Mouse (Mus musculus) liver, adult 2 months (tissue): Measurements from ENCODE around the gene Kcnh1. TPM values are rescaled to one million over a fixed set of nuclear protein-coding genes. Genes with fewer than 3 reads are reported as not detected.

Experiments used
- DNase-seq: peaks from one replicate; pipeline ENCODE4 v3.0.0-alpha.2; 2011; ENCODE audit warnings: low read depth, low spot score; ENCODE audit errors: extremely low read depth
- H3K27ac ChIP-seq: fragments of 200-500 bp; replicated peaks from 2 replicates; pipeline ENCODE4 v1.5.1; 2012; ENCODE audit warnings: low read depth, mild to moderate bottlenecking, control low read depth, inconsistent platforms, low read length; ENCODE audit not compliant: insufficient read depth
- H3K27me3 ChIP-seq: fragments of 200-500 bp; 2 replicates; pipeline ENCODE4 v1.6.1; 2012; ENCODE audit warnings: mild to moderate bottlenecking, moderate library complexity, low read length, inconsistent platforms; ENCODE audit not compliant: control insufficient read depth, insufficient read depth
- H3K36me3 ChIP-seq: fragments of 200-500 bp; 2 replicates; pipeline ENCODE4 v1.6.1; 2012; ENCODE audit warnings: low read length, inconsistent platforms; ENCODE audit not compliant: control insufficient read depth, insufficient read depth
- H3K4me1 ChIP-seq: fragments of 200-500 bp; 2 replicates; pipeline ENCODE4 v1.6.1; 2011; ENCODE audit warnings: low read length; ENCODE audit not compliant: control insufficient read depth, insufficient read depth
- H3K4me3 ChIP-seq: fragments of 200-500 bp; 2 replicates; pipeline ENCODE4 v1.5.1; 2011; ENCODE audit warnings: low read depth, mild to moderate bottlenecking, control low read depth, low read length, moderate library complexity; ENCODE audit not compliant: insufficient read depth
- H3K79me2 ChIP-seq: fragments of 200-500 bp; 2 replicates; pipeline ENCODE4 v1.6.1; 2012; ENCODE audit warnings: inconsistent platforms, mild to moderate bottlenecking, low read length, moderate library complexity; ENCODE audit not compliant: control insufficient read depth, insufficient read depth
- H3K9ac ChIP-seq: fragments of 200-500 bp; 2 replicates; pipeline ENCODE4 v1.6.1; 2012; ENCODE audit warnings: low read depth, mild to moderate bottlenecking, control low read depth, inconsistent platforms, low read length
- CTCF ChIP-seq: fragments of 200-500 bp; IDR thresholded peaks from 2 replicates; pipeline ENCODE4 v1.5.1; 2011; ENCODE audit warnings: low read depth, low read length, control low read depth
- POLR2A ChIP-seq: fragments of 200-500 bp; IDR thresholded peaks from 2 replicates; pipeline ENCODE4 v1.6.1; 2011; ENCODE audit warnings: low read length, control low read depth; ENCODE audit not compliant: insufficient read depth; ENCODE audit errors: extremely low read depth
- whole genome bisulfite sequencing: fragments of 180-500 bp; shearing (Covaris S2); methylation state at CpG from one replicate; pipeline ENCODE4 v1.1.7; 2018; 5-methylcytosine and 5-hydroxymethylcytosine counted together
- polyA plus RNA-seq: library from polyadenylated mRNA; depleted of rRNA; stranded (reverse); fragments of >200 nt; gene quantifications from 2 replicates; pipeline ENCODE4 v1.2.3, GENCODE M21; 2012
- total RNA-seq: library from RNA; depleted of rRNA; stranded (reverse); fragments of >200 nt; gene quantifications from 2 replicates; pipeline ENCODE4 v1.2.3, GENCODE M21; 2014

The Kcnh1 gene
- total and polyA plus RNA-seq, 2 experiments = not detected

DNA sequence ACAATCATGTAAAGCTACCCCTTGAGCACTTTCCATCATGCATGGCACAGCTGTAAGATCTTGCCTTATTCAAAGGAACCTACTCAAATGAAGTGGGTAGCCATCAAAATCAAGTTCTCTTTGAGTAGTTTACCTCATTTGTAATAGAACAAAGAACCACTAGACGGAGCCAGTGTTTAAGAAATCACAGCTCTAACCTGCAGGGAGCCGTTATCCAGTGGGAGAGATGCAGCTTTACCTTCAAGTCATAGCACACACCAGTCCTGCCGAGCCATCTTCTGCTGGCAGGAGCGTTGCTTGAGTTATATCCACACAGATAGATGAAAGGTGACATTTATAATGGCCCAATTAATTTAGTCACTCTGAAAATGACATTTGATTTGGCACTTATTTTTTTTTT, 1.5 kb upstream of the Kcnh1 start:
- H3K4me1 ChIP-seq = no peaks in the 10 kb centered on the region
- H3K9ac ChIP-seq = no peak overlapping the region
- TF ChIP-seq CTCF (0 out of 2 replicates have a peak, but pooled peaks have one; percentile 2), POLR2A (no peak)
- H3K4me3 ChIP-seq = no peak overlapping the region
- no peaks in the 10 kb centered on the region for H3K79me2 ChIP-seq
- H3K27me3 ChIP-seq = no peaks in the 10 kb centered on the region; the same call in 1 of the 2 replicates
- H3K36me3 ChIP-seq = no peaks in the 10 kb centered on the region
- H3K27ac ChIP-seq = no peak overlapping the region
- DNase-seq = peak; percentile 53
- 9% methylated on average over 4 of the region's 4 CpGs for WGBS

DNA sequence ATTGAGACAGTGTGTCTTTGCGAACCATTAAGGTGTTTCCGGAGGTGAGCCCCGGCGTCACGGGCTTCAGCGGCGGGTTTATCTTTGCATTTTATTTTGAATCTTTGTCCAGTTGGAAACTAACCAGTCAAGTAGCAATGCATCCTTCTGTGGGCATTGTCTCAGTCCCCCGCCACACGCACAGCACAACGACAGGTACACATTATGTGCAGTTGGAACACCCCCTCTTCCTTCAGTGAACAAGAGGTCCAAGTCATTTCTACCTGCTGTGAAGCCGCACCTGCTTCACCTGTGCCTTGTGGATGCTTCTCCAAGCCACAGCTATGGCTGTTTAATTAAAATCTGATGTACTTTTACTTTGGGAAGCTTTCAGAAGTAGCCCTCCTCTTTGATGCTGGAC, 803 bp upstream of the Kcnh1 start:
- DNase-seq = no peak
- Histone ChIP-seq H3K9ac (no peak overlapping the region), H3K4me3 (no peak overlapping the region), H3K27me3 (no peaks in the 10 kb centered on the region; the same call in 1 of the 2 replicates), H3K27ac (no peak overlapping the region), H3K79me2 (no peaks in the 10 kb centered on the region), H3K4me1 (no peaks in the 10 kb centered on the region), H3K36me3 (no peaks in the 10 kb centered on the region)
- 84% methylated on average over 11 of the region's 11 CpGs for WGBS
- TF ChIP-seq POLR2A = no peak
- TF ChIP-seq CTCF = no peak

DNA sequence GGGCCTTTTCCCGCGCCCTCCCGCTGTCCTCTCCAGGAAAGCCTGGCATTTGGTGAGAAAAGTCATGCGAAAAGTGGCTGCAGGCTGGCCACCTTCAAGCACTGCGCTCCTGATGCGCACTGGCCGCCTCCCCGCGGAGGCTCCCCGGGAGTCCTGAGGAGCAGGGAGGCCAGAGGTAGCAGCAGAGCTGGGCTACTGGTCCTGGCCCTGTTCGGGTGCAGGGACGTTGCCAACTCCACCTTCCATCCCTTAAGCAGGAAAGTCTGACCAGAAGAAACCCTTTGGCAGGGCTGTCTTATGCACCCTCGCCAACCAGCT, 707 bp downstream of the Kcnh1 start:
- H3K4me3 ChIP-seq = no peak overlapping the region
- TF ChIP-seq CTCF (no peak), POLR2A (no peak)
- WGBS = 8% methylated on average over 13 of the region's 13 CpGs
- no peak overlapping the region for H3K27ac ChIP-seq
- no peak for DNase-seq
- no peaks in the 10 kb centered on the region for H3K79me2 ChIP-seq
- H3K9ac ChIP-seq = no peak overlapping the region
- no peaks in the 10 kb centered on the region for H3K4me1 ChIP-seq
- H3K36me3 ChIP-seq = no peaks in the 10 kb centered on the region
- H3K27me3 ChIP-seq = no peaks in the 10 kb centered on the region; the same call in 1 of the 2 replicates

DNA sequence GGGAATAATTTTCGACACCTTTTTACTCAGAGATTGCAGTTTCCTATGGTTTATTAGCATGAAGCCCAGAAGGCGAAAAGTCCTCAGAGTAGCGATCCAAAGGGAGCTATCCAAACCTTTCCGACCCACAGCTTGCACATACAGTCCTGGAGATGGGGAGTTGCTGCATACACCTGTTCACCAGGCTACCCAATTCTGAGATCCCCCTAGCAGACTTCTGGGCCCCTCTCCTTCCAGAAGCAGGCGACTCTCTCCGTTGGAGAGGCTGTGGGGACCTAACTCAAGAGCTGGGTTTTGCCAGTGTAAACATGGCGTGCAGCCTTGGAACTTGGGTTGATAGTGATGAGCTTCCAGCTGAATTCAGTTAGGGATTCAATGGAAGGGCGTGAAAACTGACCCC, 1.3 kb downstream of the Kcnh1 start:
- Histone ChIP-seq H3K4me3 (no peak overlapping the region), H3K27me3 (no peaks in the 10 kb centered on the region; the same call in 1 of the 2 replicates), H3K4me1 (no peaks in the 10 kb centered on the region), H3K36me3 (no peaks in the 10 kb centered on the region), H3K79me2 (no peaks in the 10 kb centered on the region), H3K9ac (no peak overlapping the region), H3K27ac (no peak overlapping the region)
- no peak for DNase-seq
- WGBS = 67% methylated on average over 8 of the region's 8 CpGs
- TF ChIP-seq CTCF = no peak
- TF ChIP-seq POLR2A = no peak

- no peak overlapping the region for H3K27ac ChIP-seq
- no peaks in the 10 kb centered on the region; the same call in 1 of the 2 replicates for H3K27me3 ChIP-seq
- 78% methylated on average over 9 of the region's 9 CpGs for WGBS
- TF ChIP-seq CTCF = no peak
- TF ChIP-seq POLR2A = no peak
- H3K79me2 ChIP-seq = no peaks in the 10 kb centered on the region
- no peaks in the 10 kb centered on the region for H3K4me1 ChIP-seq
- no peak for DNase-seq
- H3K36me3 ChIP-seq = no peaks in the 10 kb centered on the region
- H3K9ac ChIP-seq = no peak overlapping the region
- H3K4me3 ChIP-seq = no peak overlapping the region
Observed at GRCm38 (mm10) chr1:192192710-192193109, 2.1 kb downstream of the Kcnh1 start.

DNA sequence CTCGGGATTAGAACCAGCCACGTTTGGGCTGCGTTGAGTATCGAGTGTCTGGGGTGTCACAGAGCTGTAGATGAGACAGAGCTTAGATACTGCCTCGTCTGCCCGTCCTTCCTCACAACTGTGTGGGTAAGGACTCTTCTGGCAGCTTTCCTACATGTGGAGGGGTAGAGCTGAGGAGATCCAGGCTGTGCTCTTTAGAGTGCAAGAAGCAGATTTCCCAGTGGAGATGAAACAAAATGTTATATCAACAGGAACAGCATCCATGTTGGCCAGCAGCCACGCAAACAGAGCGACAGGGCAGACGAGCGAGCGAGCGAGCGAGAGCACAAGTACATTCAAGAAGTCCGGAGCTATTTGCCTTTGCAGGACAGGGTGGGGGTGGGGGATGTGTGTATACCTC, 3.1 kb downstream of the Kcnh1 start:
- no peak overlapping the region for H3K9ac ChIP-seq
- no peaks in the 10 kb centered on the region for H3K79me2 ChIP-seq
- H3K27me3 ChIP-seq = no peaks in the 10 kb centered on the region; the same call in 1 of the 2 replicates
- no peaks in the 10 kb centered on the region for H3K36me3 ChIP-seq
- no peak overlapping the region for H3K4me3 ChIP-seq
- TF ChIP-seq POLR2A (no peak), CTCF (no peak)
- no peaks in the 10 kb centered on the region for H3K4me1 ChIP-seq
- WGBS = 78% methylated on average over 14 of the region's 14 CpGs
- no peak overlapping the region for H3K27ac ChIP-seq
- no peak for DNase-seq
